Mouse (Mus musculus): ENCODE data around the gene Cdk8.
A peak's percentile ranks its signal among the peaks of the same experiment; 100 is the strongest.

Gene Cdk8

GRCm38 (mm10) chr5:146281884-146282579, 51.0 kb downstream of the Cdk8 start:
- DNase-seq = no peak

GRCm38 (mm10) chr5:146283899-146284298, 52.9 kb downstream of the Cdk8 start:
- DNase-seq = no peak

GRCm38 (mm10) chr5:146287416-146287815, 56.4 kb downstream of the Cdk8 start:
- no peak for DNase-seq

GRCm38 (mm10) chr5:146288048-146288501, 57.0 kb downstream of the Cdk8 start:
- DNase-seq = no peak

GRCm38 (mm10) chr5:146289921-146290320, 58.9 kb downstream of the Cdk8 start:
- DNase-seq = no peak

- DNase-seq = no peak
Observed at GRCm38 (mm10) chr5:146290446-146290845, 59.4 kb downstream of the Cdk8 start.

- DNase-seq = no peak
Observed at GRCm38 (mm10) chr5:146291560-146291959, 60.5 kb downstream of the Cdk8 start.

GRCm38 (mm10) chr5:146292896-146293680, 62.1 kb downstream of the Cdk8 start:
- DNase-seq = no peak

GRCm38 (mm10) chr5:146293919-146294700, 63.1 kb downstream of the Cdk8 start:
- DNase-seq = no peak

GRCm38 (mm10) chr5:146294834-146295233, 63.8 kb downstream of the Cdk8 start:
- no peak for DNase-seq

GRCm38 (mm10) chr5:146298807-146299519, 67.9 kb downstream of the Cdk8 start:
- no peak for DNase-seq

- peak; percentile 6 for DNase-seq
Observed at GRCm38 (mm10) chr5:146299520-146299870, 68.5 kb downstream of the Cdk8 start.

- peak; percentile 61 for DNase-seq
Observed at GRCm38 (mm10) chr5:146303470-146303869, 72.4 kb downstream of the Cdk8 start.

GRCm38 (mm10) chr5:146307046-146307743, 76.2 kb downstream of the Cdk8 start:
- no peak for DNase-seq

GRCm38 (mm10) chr5:146307744-146308096, 76.7 kb downstream of the Cdk8 start:
- no peak for DNase-seq

GRCm38 (mm10) chr5:146314538-146314937, 83.5 kb downstream of the Cdk8 start:
- DNase-seq = no peak

GRCm38 (mm10) chr5:146315268-146315921, 84.4 kb downstream of the Cdk8 start:
- DNase-seq = no peak

GRCm38 (mm10) chr5:146316316-146316715, 85.3 kb downstream of the Cdk8 start:
- no peak for DNase-seq

- no peak for DNase-seq
Observed at GRCm38 (mm10) chr5:146318051-146318450, 87.0 kb downstream of the Cdk8 start.

- no peak for DNase-seq
Observed at GRCm38 (mm10) chr5:146318461-146318860, 87.4 kb downstream of the Cdk8 start.

GRCm38 (mm10) chr5:146328941-146329340, 97.9 kb downstream of the Cdk8 start:
- DNase-seq = no peak

- no peak for DNase-seq
Observed at GRCm38 (mm10) chr5:146329541-146329940, 98.5 kb downstream of the Cdk8 start.

All from thymus, postnatal 25 days (tissue).